Mouse (Mus musculus): ENCODE results near the gene Hgf. TPM values are rescaled to one million over a fixed set of nuclear protein-coding genes. Genes with fewer than 3 reads are reported as not detected.

Gene Hgf
- not detected in 2 replicates for polyA plus RNA-seq (2012)

- TF ChIP-seq GATA1 (IDR thresholded peaks at IDR 0.05; ENCODE audit: low read length) = no peak
These were observed at the start of gene Hgf for GRCm38 (mm10) chr5:16553304-16554047. Gene Hgf, plus strand, starts transcription at chr5:16553495.

GRCm38 (mm10) chr5:16506702-16507350 lies 46.5 kb upstream of the Hgf start:
- TF ChIP-seq GATA1 (IDR thresholded peaks at IDR 0.05; ENCODE audit: low read length) = no peak

GRCm38 (mm10) chr5:16531619-16532277 lies 21.5 kb upstream of the Hgf start:
- no peak for TF ChIP-seq GATA1 (IDR thresholded peaks at IDR 0.05; ENCODE audit: low read length)

- no peak for TF ChIP-seq GATA1 (IDR thresholded peaks at IDR 0.05; ENCODE audit: low read length)
These were observed 15.2 kb upstream of the Hgf start for GRCm38 (mm10) chr5:16538067-16538466.

GRCm38 (mm10) chr5:16541561-16542116 lies 11.7 kb upstream of the Hgf start:
- no peak for TF ChIP-seq GATA1 (IDR thresholded peaks at IDR 0.05; ENCODE audit: low read length)

- no peak for TF ChIP-seq GATA1 (IDR thresholded peaks at IDR 0.05; ENCODE audit: low read length)
These were observed 5.8 kb upstream of the Hgf start for GRCm38 (mm10) chr5:16547490-16547889.

GRCm38 (mm10) chr5:16552647-16553046 lies 648 bp upstream of the Hgf start:
- no peak for TF ChIP-seq GATA1 (IDR thresholded peaks at IDR 0.05; ENCODE audit: low read length)

- TF ChIP-seq GATA1 (IDR thresholded peaks at IDR 0.05; ENCODE audit: low read length) = no peak
These were observed 7.0 kb downstream of the Hgf start for GRCm38 (mm10) chr5:16560247-16560646.

GRCm38 (mm10) chr5:16568997-16569396 lies 15.7 kb downstream of the Hgf start:
- TF ChIP-seq GATA1 (IDR thresholded peaks at IDR 0.05; ENCODE audit: low read length) = no peak

- no peak for TF ChIP-seq GATA1 (IDR thresholded peaks at IDR 0.05; ENCODE audit: low read length)
These were observed 24.8 kb downstream of the Hgf start for GRCm38 (mm10) chr5:16577882-16578742.

GRCm38 (mm10) chr5:16595699-16596098 lies 42.4 kb downstream of the Hgf start:
- no peak for TF ChIP-seq GATA1 (IDR thresholded peaks at IDR 0.05; ENCODE audit: low read length)

GRCm38 (mm10) chr5:16597996-16598395 lies 44.7 kb downstream of the Hgf start:
- no peak for TF ChIP-seq GATA1 (IDR thresholded peaks at IDR 0.05; ENCODE audit: low read length)

GRCm38 (mm10) chr5:16601463-16601862 lies 48.2 kb downstream of the Hgf start:
- no peak for TF ChIP-seq GATA1 (IDR thresholded peaks at IDR 0.05; ENCODE audit: low read length)

- TF ChIP-seq GATA1 (IDR thresholded peaks at IDR 0.05; ENCODE audit: low read length) = no peak
These were observed 79.7 kb downstream of the Hgf start for GRCm38 (mm10) chr5:16632996-16633395.

- TF ChIP-seq GATA1 (IDR thresholded peaks at IDR 0.05; ENCODE audit: low read length) = no peak
These were observed 93.1 kb downstream of the Hgf start for GRCm38 (mm10) chr5:16646417-16646816.
